Mouse (Mus musculus) neural tube, embryonic 12.5 days (tissue): ENCODE data around the gene Cir1. TPM values are rescaled to one million over a fixed set of nuclear protein-coding genes. Genes with fewer than 3 reads are reported as not detected.
A peak's percentile ranks its signal among the peaks of the same experiment; 100 is the strongest.

ENCODE experiments used
- ATAC-seq: fragments of 200-750 bp; cut with Nextera tagmentation; 2 replicates; pipeline ENCODE4 v1.8.0; 2017; ENCODE audit warnings: low read depth, mild to moderate bottlenecking, moderate TSS enrichment, moderate library complexity; ENCODE audit not compliant: low FRiP score
- H3K27ac ChIP-seq: fragments of 300-500 bp; sonication (generic); 2 replicates; pipeline ENCODE4 v1.5.1; 2016
- H3K27me3 ChIP-seq: fragments of 300-500 bp; sonication (generic); replicated peaks from 2 replicates; pipeline ENCODE4 v1.6.1; 2016; ENCODE audit warnings: mild to moderate bottlenecking
- H3K36me3 ChIP-seq: fragments of 300-500 bp; sonication (generic); 2 replicates; pipeline ENCODE4 v1.6.1; 2016; ENCODE audit warnings: mild to moderate bottlenecking
- H3K4me1 ChIP-seq: fragments of 300-500 bp; sonication (generic); 2 replicates; pipeline ENCODE4 v1.6.1; 2016
- H3K4me2 ChIP-seq: fragments of 300-500 bp; sonication (generic); replicated peaks from 2 replicates; pipeline ENCODE4 v1.6.1; 2016; ENCODE audit warnings: mild to moderate bottlenecking
- H3K4me3 ChIP-seq: fragments of 300-500 bp; sonication (generic); 2 replicates; pipeline ENCODE4 v1.5.1; 2016
- H3K9ac ChIP-seq: fragments of 300-500 bp; sonication (generic); 2 replicates; pipeline ENCODE4 v1.6.1; 2016; ENCODE audit warnings: mild to moderate bottlenecking
- H3K9me3 ChIP-seq: fragments of 300-500 bp; sonication (generic); 2 replicates; pipeline ENCODE4 v1.6.1; 2016; ENCODE audit warnings: mild to moderate bottlenecking
- WGBS: fragments of 180-500 bp; shearing (Covaris S2); methylation state at CpG from one replicate; pipeline ENCODE4 v1.1.7; 2016; 5-methylcytosine and 5-hydroxymethylcytosine counted together
- polyA plus RNA-seq: library from polyadenylated mRNA; unstranded; fragments of >200 nt; fragmentation: Nextera tagmentation; extraction: Ambion mirVana; gene quantifications from 2 replicates; pipeline ENCODE4 v1.2.1, GENCODE M21; 2016

Cir1 gene
- polyA plus RNA-seq, 1 experiment from 2014 or later: 23.9 TPM

GRCm38 (mm10) chr2:73269666-73270065 is 42.8 kb downstream of the Cir1 start:
- H3K4me1 ChIP-seq: peaks cover 37% of the 10 kb centered on the region
- no peaks in the 10 kb centered on the region for H3K9me3 ChIP-seq
- H3K9ac ChIP-seq: no peak overlapping the region
- no peak overlapping the region for H3K27ac ChIP-seq
- WGBS: 0% methylated on average over 17 of the region's 17 CpGs
- peaks cover 93% of the 10 kb centered on the region for H3K27me3 ChIP-seq
- peak overlapping the region; percentile 14 for H3K4me2 ChIP-seq
- no peaks in the 10 kb centered on the region for H3K36me3 ChIP-seq
- no peak for ATAC-seq
- H3K4me3 ChIP-seq: no peak overlapping the region

DNA sequence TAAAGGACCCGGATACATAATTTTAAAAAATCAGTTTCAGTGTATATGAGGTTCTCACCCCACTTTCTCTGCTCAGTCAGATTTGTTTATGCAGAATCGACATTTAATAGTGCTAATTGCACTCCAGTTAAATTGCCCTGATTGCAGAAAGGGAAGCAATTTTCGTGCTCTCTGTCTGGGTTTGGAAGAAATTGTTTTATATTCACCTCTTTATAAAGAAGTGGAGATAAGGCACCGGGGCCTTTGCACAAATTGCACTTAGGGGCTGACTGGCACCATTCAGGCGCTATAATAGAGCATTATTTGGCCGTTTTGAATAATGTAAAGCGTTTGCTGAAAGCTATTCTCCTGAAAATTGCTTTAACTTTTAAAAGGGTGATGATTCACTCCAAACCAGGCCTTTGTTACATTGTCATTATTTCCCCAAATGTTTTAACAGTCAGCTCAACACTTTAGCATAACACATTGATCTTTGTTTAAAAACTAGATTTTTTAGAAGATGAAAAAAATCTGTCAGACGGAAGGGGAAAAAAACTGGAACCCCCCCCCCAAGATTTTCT is 43.6 kb downstream of the Cir1 start:
- Histone ChIP-seq H3K4me3 (no peak overlapping the region), H3K9ac (no peak overlapping the region), H3K4me1 (peaks cover 31% of the 10 kb centered on the region), H3K36me3 (no peaks in the 10 kb centered on the region), H3K27ac (no peak overlapping the region), H3K9me3 (no peaks in the 10 kb centered on the region), H3K27me3 (peaks cover 93% of the 10 kb centered on the region), H3K4me2 (no peak overlapping the region)
- no peak for ATAC-seq
- 3% methylated on average over 8 of the region's 8 CpGs for WGBS

DNA sequence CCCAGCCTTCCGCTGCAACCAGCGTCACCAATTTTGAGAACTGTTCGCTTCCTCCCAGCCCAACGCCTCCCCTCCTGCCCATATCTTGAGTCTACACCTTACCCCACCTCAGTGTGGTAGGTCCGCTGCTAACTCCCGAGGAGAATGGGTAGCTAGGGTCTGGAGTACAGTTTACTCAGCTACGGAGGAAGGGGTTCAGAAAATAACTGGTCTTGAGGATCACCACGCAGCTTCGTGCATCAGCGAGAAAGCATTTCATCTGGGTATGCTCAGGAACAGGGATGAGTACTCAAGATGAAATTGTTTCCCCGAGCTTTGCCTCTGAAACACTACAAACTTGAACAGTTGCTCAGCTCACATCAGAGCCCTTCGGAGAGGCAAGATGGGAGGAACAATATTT is 44.2 kb downstream of the Cir1 start:
- Histone ChIP-seq H3K27ac (no peak overlapping the region), H3K4me3 (no peak overlapping the region), H3K36me3 (no peaks in the 10 kb centered on the region), H3K9me3 (no peaks in the 10 kb centered on the region), H3K9ac (no peak overlapping the region), H3K4me2 (no peak overlapping the region), H3K27me3 (peaks cover 93% of the 10 kb centered on the region), H3K4me1 (peaks cover 30% of the 10 kb centered on the region)
- WGBS: 0% methylated on average over 12 of the region's 12 CpGs
- no peak for ATAC-seq

DNA sequence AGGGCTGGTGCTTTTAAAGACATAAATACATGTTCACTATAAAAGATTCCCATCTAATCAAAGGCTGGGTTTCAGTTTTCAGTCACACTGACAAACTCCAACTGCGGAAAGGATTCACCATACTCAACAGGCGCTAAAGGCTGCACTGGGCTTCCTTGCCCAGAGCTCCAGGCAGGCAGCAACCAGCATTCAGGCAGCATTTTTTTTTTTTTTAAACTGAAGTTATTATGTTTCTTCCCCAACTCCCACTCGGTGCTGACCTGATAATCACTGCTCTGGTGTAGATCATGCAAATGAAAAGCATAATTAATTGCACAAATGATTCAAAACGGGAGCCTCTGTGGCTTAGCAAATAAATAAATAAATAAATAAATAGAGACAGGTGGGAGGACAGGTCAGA is 44.7 kb downstream of the Cir1 start:
- H3K27ac ChIP-seq: no peak overlapping the region
- peaks cover 93% of the 10 kb centered on the region for H3K27me3 ChIP-seq

DNA sequence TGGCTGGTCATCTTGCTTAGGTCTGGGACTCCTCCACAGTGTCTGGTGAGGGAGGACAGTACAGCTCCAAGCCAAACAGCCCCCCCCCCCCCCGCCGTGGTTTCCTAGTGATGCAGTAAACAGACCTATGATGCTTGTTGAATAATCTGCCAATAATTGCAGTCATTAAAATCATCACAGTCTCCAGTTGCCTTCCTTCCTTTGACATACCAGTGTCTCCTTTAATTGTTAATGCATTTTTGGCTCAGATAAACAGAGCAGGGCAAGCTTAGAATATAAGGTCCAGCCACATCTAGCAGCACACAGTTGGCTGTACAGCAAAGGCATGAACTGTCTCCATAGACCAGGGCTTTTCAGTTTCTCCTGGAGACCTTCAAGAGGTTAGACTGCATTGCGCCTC is 45.3 kb downstream of the Cir1 start:
- no peak overlapping the region for H3K27ac ChIP-seq
- H3K36me3 ChIP-seq: no peaks in the 10 kb centered on the region
- no peak for ATAC-seq
- peaks cover 93% of the 10 kb centered on the region for H3K27me3 ChIP-seq
- H3K4me3 ChIP-seq: no peak overlapping the region
- H3K9ac ChIP-seq: no peak overlapping the region
- WGBS: 14% methylated on average over 3 of the region's 3 CpGs
- no peaks in the 10 kb centered on the region for H3K9me3 ChIP-seq
- no peak overlapping the region for H3K4me2 ChIP-seq
- peaks cover 22% of the 10 kb centered on the region; the same call in 1 of the 2 replicates for H3K4me1 ChIP-seq

More for the DNA sequence above, 44.7 kb downstream of the Cir1 start:
- H3K4me2 ChIP-seq: no peak overlapping the region
- H3K9ac ChIP-seq: no peak overlapping the region
- ATAC-seq: no peak
- peaks cover 25% of the 10 kb centered on the region for H3K4me1 ChIP-seq
- H3K36me3 ChIP-seq: no peaks in the 10 kb centered on the region
- 1% methylated on average over 4 of the region's 4 CpGs for WGBS
- no peak overlapping the region for H3K4me3 ChIP-seq
- H3K9me3 ChIP-seq: no peaks in the 10 kb centered on the region

- no peak overlapping the region for H3K4me3 ChIP-seq
- no peak overlapping the region for H3K4me2 ChIP-seq
- ATAC-seq: no peak
- H3K27me3 ChIP-seq: peaks cover 94% of the 10 kb centered on the region
- H3K36me3 ChIP-seq: no peaks in the 10 kb centered on the region
- WGBS: 56% methylated on average over 1 of the region's 1 CpGs
- no peak overlapping the region for H3K9ac ChIP-seq
- no peaks in the 10 kb centered on the region for H3K9me3 ChIP-seq
- H3K27ac ChIP-seq: no peak overlapping the region
- H3K4me1 ChIP-seq: peaks cover 18% of the 10 kb centered on the region; the same call in 1 of the 2 replicates
These were observed 45.9 kb downstream of the Cir1 start for GRCm38 (mm10) chr2:73266623-73267022.

DNA sequence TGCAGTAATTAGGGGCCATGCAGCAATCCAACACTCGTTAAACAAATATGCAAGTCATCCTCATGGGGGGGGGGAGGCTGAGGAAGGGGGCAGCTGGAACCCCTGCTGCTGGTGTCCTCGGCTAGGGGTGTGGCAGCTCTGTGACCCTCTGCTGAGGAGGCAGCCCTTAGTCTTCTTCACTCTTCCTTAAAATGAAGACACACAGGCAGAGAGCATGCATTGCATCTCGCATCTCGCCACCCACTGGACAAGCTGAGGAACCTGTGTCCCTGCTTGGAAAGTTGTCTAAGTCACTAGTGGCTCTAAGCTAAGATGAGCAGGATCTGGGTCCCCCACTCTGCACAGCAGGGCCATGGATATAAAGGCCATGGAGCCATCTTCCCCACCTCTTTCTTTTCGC is 46.5 kb downstream of the Cir1 start:
- peak; percentile 19; the same call in 1 of the 2 replicates for ATAC-seq
- H3K4me3 ChIP-seq: no peak overlapping the region
- WGBS: under 1% methylated on average over 5 of the region's 5 CpGs
- H3K36me3 ChIP-seq: no peaks in the 10 kb centered on the region
- no peak overlapping the region for H3K4me2 ChIP-seq
- peaks cover 89% of the 10 kb centered on the region for H3K27me3 ChIP-seq
- no peak overlapping the region for H3K9ac ChIP-seq
- peaks cover 13% of the 10 kb centered on the region; the same call in 1 of the 2 replicates for H3K4me1 ChIP-seq
- H3K27ac ChIP-seq: no peak overlapping the region
- no peaks in the 10 kb centered on the region for H3K9me3 ChIP-seq

DNA sequence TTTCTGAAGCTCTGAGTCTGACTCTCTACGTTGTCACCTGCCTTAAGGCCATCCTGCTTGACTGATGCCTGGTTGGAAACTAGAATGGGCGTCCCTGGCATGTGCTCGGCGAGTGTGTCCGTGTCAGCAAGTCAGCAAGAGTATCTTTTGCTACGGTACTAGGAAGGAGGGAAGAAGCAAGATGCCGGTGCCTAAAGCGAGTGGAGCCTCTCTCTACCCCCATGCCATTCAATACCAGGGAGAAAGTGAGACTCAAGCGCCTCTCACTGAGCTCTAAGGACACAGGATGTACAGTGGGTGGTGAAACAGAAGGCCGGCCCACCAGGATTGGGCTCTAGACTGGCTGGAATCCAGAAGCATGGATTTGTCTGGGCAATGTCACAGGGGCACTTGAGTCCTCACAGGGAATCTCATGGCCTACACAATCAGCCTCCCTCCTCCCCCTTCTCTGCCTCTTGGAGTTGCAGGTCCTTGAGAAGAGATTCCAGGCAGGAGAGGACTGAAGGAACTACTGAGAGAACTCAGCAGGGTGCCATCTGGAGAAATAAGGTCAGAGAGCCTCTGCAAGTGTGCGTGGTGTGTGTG is 47.8 kb downstream of the Cir1 start:
- Histone ChIP-seq H3K4me3 (peak overlapping the region; percentile 29; the same call in 1 of the 2 replicates), H3K9me3 (no peaks in the 10 kb centered on the region), H3K4me1 (peaks cover 8% of the 10 kb centered on the region; the same call in 1 of the 2 replicates), H3K9ac (no peak overlapping the region), H3K27me3 (peaks cover 76% of the 10 kb centered on the region), H3K27ac (no peak overlapping the region), H3K36me3 (no peaks in the 10 kb centered on the region), H3K4me2 (peak overlapping the region; percentile 58)
- no peak for ATAC-seq
- 10% methylated on average over 11 of the region's 11 CpGs for WGBS

DNA sequence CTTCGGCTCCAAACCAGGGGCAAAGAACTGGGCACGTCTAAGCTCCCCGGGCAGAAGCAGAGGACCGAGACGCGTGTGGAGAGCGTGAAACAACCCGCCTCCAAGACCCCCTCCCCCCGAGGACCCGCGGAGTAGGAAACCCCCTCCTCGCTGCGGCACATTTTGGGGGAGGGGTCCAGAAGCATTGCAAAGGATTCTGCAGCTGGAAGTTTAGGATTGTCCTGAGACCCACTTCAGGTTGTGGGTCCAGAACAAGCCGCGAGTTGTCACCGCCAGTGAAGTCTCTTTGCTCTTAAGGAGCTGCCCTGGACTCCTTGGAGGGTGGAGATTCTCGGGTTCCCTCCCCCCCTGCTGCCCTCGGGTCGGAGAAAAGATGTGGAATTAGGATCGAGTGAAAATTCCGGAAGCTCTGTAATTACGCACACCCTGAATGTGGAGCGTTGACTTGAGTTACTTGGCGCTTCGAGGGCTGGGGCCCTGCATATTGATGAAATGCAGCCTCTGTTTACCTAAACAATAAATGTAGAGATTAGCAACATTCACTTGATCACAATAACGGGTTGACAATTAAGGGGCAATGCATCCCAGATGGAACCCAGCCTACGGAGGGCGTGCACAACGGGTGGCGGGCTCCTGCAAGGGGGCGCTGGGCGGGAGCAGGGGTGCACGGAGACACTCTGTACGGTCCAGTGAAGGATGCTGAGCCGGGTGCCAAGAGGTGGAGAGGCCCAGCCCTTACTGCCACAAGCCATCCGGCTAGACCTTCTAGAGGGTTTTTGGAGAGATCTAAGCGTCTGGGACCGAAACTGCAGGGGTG is 48.5 kb downstream of the Cir1 start:
- Histone ChIP-seq H3K9ac (no peak overlapping the region), H3K27ac (no peak overlapping the region), H3K4me3 (peak overlapping the region; percentile 29), H3K4me1 (peaks cover 7% of the 10 kb centered on the region; the same call in 1 of the 2 replicates), H3K27me3 (peaks cover 69% of the 10 kb centered on the region), H3K9me3 (no peaks in the 10 kb centered on the region), H3K36me3 (no peaks in the 10 kb centered on the region), H3K4me2 (peak overlapping the region; percentile 58)
- 1% methylated on average over 38 of the region's 38 CpGs for whole genome bisulfite sequencing
- no peak for ATAC-seq

- no peak for ATAC-seq
- Histone ChIP-seq H3K4me3 (peak overlapping the region; percentile 29), H3K27me3 (peaks cover 63% of the 10 kb centered on the region), H3K36me3 (no peaks in the 10 kb centered on the region), H3K4me2 (peak overlapping the region; percentile 58), H3K9ac (no peak overlapping the region), H3K27ac (no peak overlapping the region), H3K4me1 (peaks cover 7% of the 10 kb centered on the region; the same call in 1 of the 2 replicates), H3K9me3 (no peaks in the 10 kb centered on the region)
- WGBS: 7% methylated on average over 16 of the region's 16 CpGs
These were observed 49.2 kb downstream of the Cir1 start for GRCm38 (mm10) chr2:73263172-73263765.

DNA sequence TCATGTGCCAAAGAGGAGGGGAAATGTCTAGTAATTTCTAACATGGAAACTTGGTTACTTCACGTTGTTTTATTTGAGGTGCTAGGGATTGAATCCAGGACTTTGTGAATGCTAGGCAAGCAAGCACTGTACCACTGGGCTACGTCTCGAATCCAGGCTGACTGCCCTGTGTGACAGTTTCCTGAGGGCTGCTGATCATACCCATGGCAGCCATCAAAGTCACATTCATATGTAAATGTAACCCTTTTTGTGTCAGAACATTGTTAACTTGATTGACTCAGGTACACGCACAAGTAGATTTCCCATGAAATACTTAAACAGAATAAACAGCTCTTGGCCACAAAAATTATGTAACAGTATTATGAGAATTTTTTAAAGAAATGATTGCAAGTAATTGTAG is 63.8 kb downstream of the Cir1 start:
- Histone ChIP-seq H3K27ac (no peak overlapping the region), H3K36me3 (no peaks in the 10 kb centered on the region), H3K9me3 (no peaks in the 10 kb centered on the region), H3K4me3 (no peak overlapping the region), H3K27me3 (no peaks in the 10 kb centered on the region), H3K9ac (no peak overlapping the region), H3K4me1 (no peaks in the 10 kb centered on the region), H3K4me2 (no peak overlapping the region)
- 47% methylated on average over 4 of the region's 4 CpGs for WGBS
- ATAC-seq: no peak

- WGBS: 88% methylated on average over 4 of the region's 4 CpGs
- no peak overlapping the region for H3K9ac ChIP-seq
- no peak overlapping the region for H3K4me3 ChIP-seq
- H3K4me2 ChIP-seq: no peak overlapping the region
- no peaks in the 10 kb centered on the region for H3K27me3 ChIP-seq
- H3K27ac ChIP-seq: no peak overlapping the region
- H3K4me1 ChIP-seq: no peaks in the 10 kb centered on the region
- no peak for ATAC-seq
- H3K36me3 ChIP-seq: no peaks in the 10 kb centered on the region
- H3K9me3 ChIP-seq: no peaks in the 10 kb centered on the region
These were observed 71.2 kb downstream of the Cir1 start for GRCm38 (mm10) chr2:73241299-73241698.
